Mouse (Mus musculus) heart, embryonic 11.5 days (tissue): ENCODE results near the gene Sfn. TPM values are rescaled to one million over a fixed set of nuclear protein-coding genes. Genes with fewer than 3 reads are reported as not detected.
A peak's percentile ranks its signal among the peaks of the same experiment; 100 is the strongest.

Experiments
- ATAC-seq: fragments of 200-750 bp; cut with Nextera tagmentation; replicated peaks from 2 replicates; pipeline ENCODE4 v1.8.0; 2017; ENCODE audit warnings: moderate library complexity; ENCODE audit not compliant: insufficient number of reproducible peaks, low FRiP score, low TSS enrichment
- H3K27ac ChIP-seq: fragments of 300-500 bp; sonication (generic); 2 replicates; pipeline ENCODE4 v1.5.1; 2014; ENCODE audit warnings: mild to moderate bottlenecking, low read depth, low read length
- H3K27me3 ChIP-seq: fragments of 300-500 bp; sonication (generic); 2 replicates; pipeline ENCODE4 v1.6.1; 2014; ENCODE audit warnings: mild to moderate bottlenecking, low read length, mixed read lengths; ENCODE audit not compliant: control insufficient read depth, insufficient read depth
- H3K36me3 ChIP-seq: fragments of 300-500 bp; sonication (generic); 2 replicates; pipeline ENCODE4 v1.6.1; 2014; ENCODE audit warnings: mild to moderate bottlenecking, low read length, moderate library complexity, mixed read lengths; ENCODE audit not compliant: control insufficient read depth, insufficient read depth
- H3K4me1 ChIP-seq: fragments of 300-500 bp; sonication (generic); 2 replicates; pipeline ENCODE4 v1.6.1; 2014; ENCODE audit warnings: low read length; ENCODE audit not compliant: control insufficient read depth, insufficient read depth
- H3K4me2 ChIP-seq: fragments of 300-500 bp; sonication (generic); 2 replicates; pipeline ENCODE4 v1.6.1; 2014; ENCODE audit warnings: mild to moderate bottlenecking, moderate library complexity
- H3K4me3 ChIP-seq: fragments of 300-500 bp; sonication (generic); 2 replicates; pipeline ENCODE4 v1.5.1; 2014; ENCODE audit warnings: low read depth, low read length
- H3K9ac ChIP-seq: fragments of 300-500 bp; sonication (generic); 2 replicates; pipeline ENCODE4 v1.6.1; 2014; ENCODE audit warnings: mild to moderate bottlenecking, low read depth, low read length, moderate library complexity
- H3K9me3 ChIP-seq: fragments of 300-500 bp; sonication (generic); replicated peaks from 2 replicates; pipeline ENCODE4 v1.6.1; 2016; ENCODE audit warnings: low read length; ENCODE audit not compliant: control insufficient read depth
- WGBS: fragments of 180-500 bp; shearing (Covaris S2); extraction: QIAGEN DNeasy Blood & Tissue Kit; methylation state at CpG from one replicate; pipeline ENCODE4 v1.1.7; 2014; ENCODE audit not compliant: insufficient replicate concordance; 5-methylcytosine and 5-hydroxymethylcytosine counted together
- polyA plus RNA-seq: library from polyadenylated mRNA; unstranded; fragments of >200 nt; fragmentation: Nextera tagmentation; extraction: Ambion mirVana; gene quantifications from 2 replicates; pipeline ENCODE4 v1.2.1, GENCODE M21; 2014

The Sfn gene
- polyA plus RNA-seq, 1 experiment from 2014 or later = 3.0 TPM

GRCm38 (mm10) chr4:133626221-133626620 is 24.3 kb upstream of the Sfn start:
- Histone ChIP-seq H3K9me3 (no peaks in the 10 kb centered on the region), H3K4me2 (no peak overlapping the region), H3K4me1 (peaks cover 3% of the 10 kb centered on the region; the same call in 1 of the 2 replicates), H3K27me3 (no peaks in the 10 kb centered on the region), H3K9ac (no peak overlapping the region), H3K27ac (peak overlapping the region; percentile 76), H3K36me3 (peaks cover 6% of the 10 kb centered on the region; the same call in 1 of the 2 replicates), H3K4me3 (no peak overlapping the region)
- no peak for ATAC-seq
- WGBS = 63% methylated on average over 5 of the region's 5 CpGs

DNA sequence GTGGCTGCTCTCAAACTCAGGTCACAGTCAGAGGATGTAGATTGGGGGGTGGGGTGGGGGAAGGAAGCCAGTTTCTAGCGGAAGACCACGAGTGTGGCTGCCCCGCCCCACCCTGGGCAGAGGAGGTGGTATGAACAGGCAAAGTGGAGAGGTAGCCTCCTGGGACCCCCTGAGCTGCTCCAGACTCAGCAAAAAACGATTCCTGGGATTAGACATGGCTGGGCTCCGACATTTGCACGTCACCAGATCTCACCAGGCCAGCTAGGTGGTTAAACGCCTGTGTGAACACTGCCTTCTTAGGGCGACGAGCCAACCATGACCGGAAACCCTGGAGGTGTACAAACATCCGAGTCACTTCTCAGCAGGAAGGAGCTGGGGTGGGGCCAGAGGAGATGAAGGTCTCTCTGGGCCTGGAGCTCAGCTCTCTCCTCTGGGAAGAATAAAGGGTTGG is 23.7 kb upstream of the Sfn start:
- no peak overlapping the region for H3K9ac ChIP-seq
- 0 out of 2 replicates have a peak, but pooled peaks have one; percentile 50 for ATAC-seq
- peaks cover 6% of the 10 kb centered on the region; the same call in 1 of the 2 replicates for H3K36me3 ChIP-seq
- H3K4me2 ChIP-seq = no peak overlapping the region
- no peak overlapping the region for H3K4me3 ChIP-seq
- no peaks in the 10 kb centered on the region for H3K27me3 ChIP-seq
- H3K27ac ChIP-seq = peak overlapping the region; percentile 76
- WGBS = 60% methylated on average over 11 of the region's 11 CpGs
- 0 out of 2 replicates have a peak, but pooled peaks cover 2% of the 10 kb centered on the region for H3K4me1 ChIP-seq
- H3K9me3 ChIP-seq = no peaks in the 10 kb centered on the region

DNA sequence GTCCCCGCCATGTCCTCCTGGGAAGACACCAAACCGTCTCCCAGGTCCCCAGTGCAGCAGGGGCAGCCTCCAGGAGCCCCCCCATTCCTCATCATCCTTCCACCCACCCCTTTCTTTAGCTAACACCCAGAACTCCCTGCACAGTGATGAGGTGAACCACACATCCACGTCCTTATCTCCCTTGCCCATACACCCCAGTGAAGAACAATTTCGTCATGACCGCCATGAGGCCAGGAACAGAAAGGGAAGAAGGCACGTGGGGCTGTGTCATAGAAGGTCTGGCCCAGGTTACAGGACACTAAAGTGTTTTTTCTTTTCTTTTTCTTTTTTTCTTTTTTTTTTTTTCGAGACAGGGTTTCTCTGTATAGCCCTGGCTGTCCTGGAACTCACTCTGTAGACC is 22.9 kb upstream of the Sfn start:
- Histone ChIP-seq H3K27me3 (no peaks in the 10 kb centered on the region), H3K36me3 (peaks cover 6% of the 10 kb centered on the region; the same call in 1 of the 2 replicates), H3K4me3 (no peak overlapping the region), H3K4me2 (no peak overlapping the region), H3K27ac (no peak overlapping the region), H3K4me1 (peaks cover 9% of the 10 kb centered on the region; the same call in 1 of the 2 replicates), H3K9ac (no peak overlapping the region), H3K9me3 (no peaks in the 10 kb centered on the region)
- whole genome bisulfite sequencing = 76% methylated on average over 7 of the region's 7 CpGs
- no peak for ATAC-seq

- 68% methylated on average over 11 of the region's 11 CpGs for whole genome bisulfite sequencing
- H3K9ac ChIP-seq = no peak overlapping the region
- no peak overlapping the region for H3K27ac ChIP-seq
- ATAC-seq = no peak
- H3K4me3 ChIP-seq = no peak overlapping the region
- no peaks in the 10 kb centered on the region for H3K9me3 ChIP-seq
- H3K27me3 ChIP-seq = no peaks in the 10 kb centered on the region
- H3K4me2 ChIP-seq = no peak overlapping the region
- peaks cover 6% of the 10 kb centered on the region; the same call in 1 of the 2 replicates for H3K36me3 ChIP-seq
- H3K4me1 ChIP-seq = peaks cover 12% of the 10 kb centered on the region; the same call in 1 of the 2 replicates
Measured at GRCm38 (mm10) chr4:133622161-133622695, 20.3 kb upstream of the Sfn start.

DNA sequence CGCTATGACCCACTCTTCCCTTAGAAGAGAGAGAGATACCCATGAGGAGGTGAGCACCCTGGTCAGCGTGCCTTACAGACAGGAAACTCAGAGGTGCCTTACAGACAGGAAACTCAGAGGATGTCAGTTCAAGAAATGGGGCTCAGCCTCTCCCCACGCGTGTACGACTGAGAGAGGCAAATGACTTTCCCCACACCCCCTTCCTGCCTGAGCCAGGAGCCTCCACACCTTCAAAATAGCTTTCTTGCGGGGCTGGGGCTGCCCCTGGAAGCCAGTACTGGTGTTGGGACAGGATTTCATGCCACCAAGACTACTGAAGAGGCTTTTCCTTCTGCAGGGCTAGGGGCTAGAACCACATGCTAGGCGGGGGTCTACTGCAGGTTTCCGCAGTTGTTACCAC is 18.7 kb upstream of the Sfn start:
- Histone ChIP-seq H3K27me3 (no peaks in the 10 kb centered on the region), H3K4me3 (no peak overlapping the region), H3K36me3 (peaks cover 6% of the 10 kb centered on the region), H3K9me3 (no peaks in the 10 kb centered on the region), H3K27ac (no peak overlapping the region), H3K4me2 (no peak overlapping the region), H3K4me1 (peaks cover 12% of the 10 kb centered on the region; the same call in 1 of the 2 replicates), H3K9ac (peak overlapping the region; percentile 34; the same call in 1 of the 2 replicates)
- ATAC-seq = no peak
- 77% methylated on average over 8 of the region's 8 CpGs for WGBS

DNA sequence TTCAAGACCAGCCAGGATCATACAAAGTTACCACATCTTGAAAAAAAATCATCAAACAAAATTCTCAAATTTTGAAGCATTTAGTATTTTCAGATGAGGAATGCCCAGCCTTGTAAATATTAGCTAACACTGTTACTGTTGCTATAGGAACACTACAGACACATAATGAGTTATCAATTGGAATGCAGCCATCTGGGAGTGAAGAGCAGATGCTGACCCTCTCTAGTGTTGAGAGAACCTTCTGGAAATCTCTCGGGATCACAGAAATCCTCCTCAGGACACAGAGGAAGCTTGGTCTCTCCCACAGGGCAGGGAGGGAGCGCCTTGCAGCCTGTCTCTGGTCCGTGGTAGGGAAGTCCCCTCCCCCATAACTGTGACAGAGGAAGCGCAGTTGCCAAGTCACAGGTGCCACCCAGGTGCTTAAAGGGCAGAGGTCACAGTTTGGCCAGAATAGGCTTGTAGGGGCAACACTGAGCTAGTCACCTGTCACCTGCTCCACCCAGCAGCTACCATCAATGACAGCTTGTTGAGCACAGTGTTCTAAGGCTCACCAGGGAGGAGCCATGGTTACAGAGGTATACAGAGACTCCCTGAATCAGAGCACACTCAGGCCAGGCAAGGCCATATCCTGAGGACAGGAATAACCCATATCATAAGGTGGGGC is 17.6 kb upstream of the Sfn start:
- Histone ChIP-seq H3K9ac (no peak overlapping the region), H3K4me1 (peaks cover 10% of the 10 kb centered on the region; the same call in 1 of the 2 replicates), H3K9me3 (no peaks in the 10 kb centered on the region), H3K27ac (no peak overlapping the region), H3K27me3 (no peaks in the 10 kb centered on the region), H3K36me3 (peaks cover 6% of the 10 kb centered on the region), H3K4me3 (no peak overlapping the region), H3K4me2 (no peak overlapping the region)
- 59% methylated on average over 4 of the region's 4 CpGs for WGBS
- no peak; the same call in 1 of the 2 replicates for ATAC-seq

- no peaks in the 10 kb centered on the region for H3K9me3 ChIP-seq
- no peak overlapping the region for H3K27ac ChIP-seq
- no peak overlapping the region for H3K4me3 ChIP-seq
- no peak for ATAC-seq
- no peak overlapping the region for H3K9ac ChIP-seq
- no peak overlapping the region for H3K4me2 ChIP-seq
- WGBS = 90% methylated on average over 11 of the region's 11 CpGs
- no peaks in the 10 kb centered on the region for H3K27me3 ChIP-seq
- H3K4me1 ChIP-seq = peaks cover 10% of the 10 kb centered on the region; the same call in 1 of the 2 replicates
- H3K36me3 ChIP-seq = peaks cover 3% of the 10 kb centered on the region
Measured at GRCm38 (mm10) chr4:133617936-133618335, 16.0 kb upstream of the Sfn start.

- Histone ChIP-seq H3K36me3 (peaks cover 16% of the 10 kb centered on the region), H3K27ac (no peak overlapping the region), H3K4me1 (peaks cover 9% of the 10 kb centered on the region; the same call in 1 of the 2 replicates), H3K4me2 (no peak overlapping the region), H3K27me3 (no peaks in the 10 kb centered on the region), H3K9me3 (peaks cover 3% of the 10 kb centered on the region; the same call in 1 of the 2 replicates), H3K9ac (no peak overlapping the region), H3K4me3 (no peak overlapping the region)
- ATAC-seq = no peak
- WGBS = 67% methylated on average over 10 of the region's 10 CpGs
Measured at GRCm38 (mm10) chr4:133615416-133615815, 13.4 kb upstream of the Sfn start.
